Mouse (Mus musculus) testis, postnatal 14 days (tissue): ENCODE measurements around the gene Wdr25.

Experiments
- DNase-seq: peaks from one replicate; pipeline ENCODE4 v3.0.0; 2021; ENCODE audit warnings: low spot score

The Wdr25 gene

GRCm38 (mm10) chr12:109068738-109069137 lies 175.3 kb downstream of the Wdr25 start:
- no peak for DNase-seq

- DNase-seq, result no peak
These were observed 176.3 kb downstream of the Wdr25 start for GRCm38 (mm10) chr12:109069751-109070150.

- no peak for DNase-seq
These were observed 177.8 kb downstream of the Wdr25 start for GRCm38 (mm10) chr12:109071248-109071647.

- no peak for DNase-seq
These were observed 180.7 kb downstream of the Wdr25 start for GRCm38 (mm10) chr12:109074106-109074505.

DNA sequence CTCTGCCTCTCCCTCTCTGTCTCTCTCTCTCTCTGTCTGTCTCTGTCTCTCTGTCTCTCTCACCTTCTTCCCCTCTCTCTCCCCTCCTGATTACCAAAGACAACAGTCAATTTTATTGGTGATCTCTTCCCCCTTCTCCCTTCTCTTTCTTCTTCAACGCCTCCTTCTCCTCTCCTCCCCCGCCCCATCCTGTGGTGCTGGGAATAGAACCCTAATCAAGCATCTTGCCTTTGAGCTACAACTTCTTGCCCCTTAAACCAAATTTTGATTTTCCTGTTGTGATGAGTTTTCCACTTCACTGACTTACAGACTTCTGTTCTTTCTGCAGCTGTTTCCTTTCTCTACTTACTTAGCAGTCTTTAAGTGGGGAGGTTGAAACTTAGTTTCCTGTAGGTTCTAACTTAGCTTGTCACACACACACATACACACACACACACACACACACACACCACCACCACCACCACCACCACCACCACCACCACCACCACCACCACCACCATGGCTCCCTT lies 181.4 kb downstream of the Wdr25 start:
- no peak for DNase-seq

DNA sequence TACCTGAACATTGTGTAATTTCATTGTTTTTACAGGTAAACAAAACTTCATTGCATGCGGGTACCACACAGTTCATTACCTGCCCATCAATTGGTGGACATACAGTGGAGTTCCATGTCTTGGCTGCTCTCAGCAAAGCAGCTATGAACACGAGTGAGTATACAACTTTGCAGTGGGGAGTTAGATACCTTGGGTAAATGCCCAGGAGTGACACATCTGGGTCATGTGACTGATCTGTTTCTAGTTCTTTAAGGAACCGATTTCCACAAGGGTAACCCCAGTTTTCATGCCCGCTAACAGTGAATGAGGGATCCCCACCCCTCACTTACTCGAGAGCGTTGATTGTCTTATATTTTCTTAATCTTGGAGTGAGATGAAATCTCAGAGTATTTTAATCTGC lies 183.6 kb downstream of the Wdr25 start:
- no peak for DNase-seq
